Mouse (Mus musculus): ENCODE data around the gene Clcn1. TPM values are rescaled to one million over a fixed set of nuclear protein-coding genes. Genes with fewer than 3 reads are reported as not detected.

The Clcn1 gene
- total and polyA plus RNA-seq, 3 experiments: 0.04 to 0.22 TPM; not detected in 1

DNA sequence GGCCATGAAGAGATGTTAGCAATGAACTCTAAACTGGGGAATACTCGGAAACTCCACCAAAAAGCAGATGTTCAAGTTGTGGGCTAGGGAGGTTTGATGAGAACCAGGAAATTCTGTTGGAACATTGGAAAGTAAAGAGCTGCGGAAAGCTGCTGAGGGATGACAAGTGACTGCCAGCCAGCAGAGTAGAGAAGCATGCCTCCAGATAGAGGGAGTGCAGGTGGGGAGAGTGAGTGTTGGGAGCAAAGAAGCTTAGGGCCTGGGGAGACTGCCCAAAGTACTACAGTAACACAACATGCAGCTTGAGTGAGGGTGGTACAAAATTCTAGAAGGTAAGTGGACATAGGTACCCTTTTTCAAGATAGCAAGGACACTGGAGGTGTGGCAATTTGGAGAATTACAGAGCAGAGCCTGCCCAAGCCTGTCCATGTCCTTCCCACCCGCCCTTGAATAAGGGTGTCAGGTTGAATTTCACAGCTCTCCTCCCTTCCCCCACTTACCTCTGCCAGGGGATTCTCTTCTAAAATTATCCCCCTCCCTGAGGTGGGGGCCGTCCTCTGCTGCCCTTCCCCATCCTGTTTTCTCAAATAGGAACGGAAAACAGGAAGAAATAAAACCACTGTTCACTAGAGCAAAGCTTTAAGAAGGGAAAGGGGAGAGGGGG is 3.5 kb upstream of the Clcn1 start (continued):
- no peak for TF ChIP-seq MAFK (IDR thresholded peaks at IDR 0.05; ENCODE audit: borderline replicate concordance, low read depth, low read length)

DNA sequence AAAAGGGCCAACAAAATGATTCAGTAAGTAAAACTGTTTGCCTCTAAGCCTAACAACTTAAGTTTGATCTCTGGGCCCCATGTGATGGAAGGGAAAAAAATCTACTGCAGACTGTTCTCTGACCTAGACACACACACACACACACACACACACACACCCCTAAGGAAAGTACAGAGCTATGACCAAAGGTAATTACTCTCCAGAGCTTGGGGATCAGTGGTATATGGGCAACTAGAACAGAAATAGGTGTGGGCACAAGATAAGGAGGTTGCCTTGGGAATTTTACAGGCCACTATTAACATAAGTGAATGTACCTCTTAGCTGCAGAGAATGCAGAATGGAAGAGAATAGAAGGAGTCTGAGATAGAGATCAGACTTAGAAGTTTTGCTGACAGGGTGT is 1.1 kb downstream of the Clcn1 start:
- Histone ChIP-seq H3K79me2 (ENCODE audit: control insufficient read depth, insufficient read depth, low read length, poor library complexity) (no peaks in the 10 kb centered on the region), H3K36me3 (ENCODE audit: control insufficient read depth in 1 of 2, insufficient read depth in 2 of 2, low read length in 2 of 2) (no peaks in the 10 kb centered on the region; a peak in 1 of 4 replicates), H3K27me3 (ENCODE audit: control insufficient read depth in 1 of 2, insufficient read depth in 2 of 2, low read length in 2 of 2) (no peaks in the 10 kb centered on the region), H3K4me1 (ENCODE audit: control insufficient read depth in 1 of 2, insufficient read depth in 2 of 2, low read length in 2 of 2) (no peaks in the 10 kb centered on the region), H3K4me3 (ENCODE audit: control insufficient read depth in 1 of 2, insufficient read depth in 1 of 2, low read depth in 2 of 2, low read length in 2 of 2) (no peak overlapping the region), H3K9ac (ENCODE audit: control insufficient read depth, low read depth, low read length, poor library complexity, severe bottlenecking) (no peak overlapping the region), H3K27ac (ENCODE audit: control insufficient read depth, low read depth, low read length) (no peak overlapping the region), H3K9me3 (replicated peaks; ENCODE audit: insufficient read depth, low read length) (no peaks in the 10 kb centered on the region)
- no peak for DNase-seq (ENCODE audit: low read depth, low spot score)
- TF ChIP-seq ETS1 (IDR thresholded peaks at IDR 0.05; ENCODE audit: low read depth, low read length) (no peak), SMC3 (IDR thresholded peaks at IDR 0.05; ENCODE audit: low read depth, low read length) (no peak), NELFE (IDR thresholded peaks at IDR 0.05; ENCODE audit: low read depth, low read length) (no peak), GABPA (IDR thresholded peaks at IDR 0.05; ENCODE audit: low read depth, low read length) (no peak), MEF2A (IDR thresholded peaks at IDR 0.05; ENCODE audit: extremely low read depth, insufficient replicate concordance, low read depth, low read length, poor library complexity, severe bottlenecking) (no peak), NRF1 (IDR thresholded peaks at IDR 0.05; ENCODE audit: insufficient read depth, low read depth, low read length, poor library complexity, severe bottlenecking) (no peak), MXI1 (IDR thresholded peaks at IDR 0.05; ENCODE audit: low read depth, low read length) (no peak), ZKSCAN1 (IDR thresholded peaks at IDR 0.05; ENCODE audit: low read depth, low read length) (no peak), MYB (IDR thresholded peaks at IDR 0.05; ENCODE audit: low read depth, low read length) (no peak), MAFK (IDR thresholded peaks at IDR 0.05; ENCODE audit: borderline replicate concordance, low read depth, low read length) (no peak)

DNA sequence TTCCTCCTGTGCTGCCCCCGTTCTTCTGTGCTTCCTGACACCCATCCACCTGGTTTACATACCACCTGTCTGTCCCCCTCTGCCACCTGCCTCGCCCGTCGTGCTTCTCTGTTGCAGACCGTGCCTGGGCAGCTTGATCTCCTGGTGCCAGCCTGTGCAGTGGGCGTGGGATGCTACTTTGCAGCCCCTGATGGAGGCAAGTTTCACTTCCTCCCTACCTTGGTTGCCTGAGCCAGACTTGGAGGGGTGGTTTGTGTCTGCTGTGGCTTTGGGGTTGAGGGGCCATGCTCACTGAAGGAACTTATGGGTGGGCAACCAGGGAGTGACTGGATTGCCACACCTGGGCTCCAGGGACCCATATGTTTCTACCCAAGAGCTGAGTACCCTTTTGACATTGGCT is 6.8 kb downstream of the Clcn1 start:
- DNase-seq (ENCODE audit: low read depth, low spot score): no peak

More for the DNA sequence above, 6.8 kb downstream of the Clcn1 start:
- H3K36me3 ChIP-seq (ENCODE audit: control insufficient read depth in 1 of 2, insufficient read depth in 2 of 2, low read length in 2 of 2): peaks cover 0 to 19% of the 10 kb centered on the region in 2 experiments; a peak in 2 of 4 replicates
- no peak overlapping the region for H3K27ac ChIP-seq (ENCODE audit: control insufficient read depth, low read depth, low read length)
- H3K9me3 ChIP-seq (replicated peaks; ENCODE audit: insufficient read depth, low read length): no peaks in the 10 kb centered on the region
- H3K4me1 ChIP-seq (ENCODE audit: control insufficient read depth in 1 of 2, insufficient read depth in 2 of 2, low read length in 2 of 2): peaks cover 4 to 10% of the 10 kb centered on the region in 2 experiments
- no peaks in the 10 kb centered on the region for H3K79me2 ChIP-seq (ENCODE audit: control insufficient read depth, insufficient read depth, low read length, poor library complexity)
- TF ChIP-seq CTCF (IDR thresholded peaks at IDR 0.05 in 2 of 3, conservative IDR thresholded peaks at IDR 0.05 in 1 of 3; ENCODE audit: control insufficient read depth in 1 of 3, insufficient read depth in 1 of 3, low read depth in 2 of 3, low read length in 3 of 3, poor library complexity in 1 of 3, severe bottlenecking in 1 of 3) (no peak), ZKSCAN1 (IDR thresholded peaks at IDR 0.05; ENCODE audit: low read depth, low read length) (no peak), MEF2A (IDR thresholded peaks at IDR 0.05; ENCODE audit: extremely low read depth, insufficient replicate concordance, low read depth, low read length, poor library complexity, severe bottlenecking) (no peak), MAFK (IDR thresholded peaks at IDR 0.05; ENCODE audit: borderline replicate concordance, low read depth, low read length) (no peak), EP300 (IDR thresholded peaks at IDR 0.05; ENCODE audit: low read depth in 1 of 2, low read length in 2 of 2) (no peak), ETS1 (IDR thresholded peaks at IDR 0.05; ENCODE audit: low read depth, low read length) (no peak), BHLHE40 (IDR thresholded peaks at IDR 0.05; ENCODE audit: borderline replicate concordance, low read depth, low read length) (no peak), TCF12 (IDR thresholded peaks at IDR 0.05; ENCODE audit: low read depth, low read length) (no peak), USF2 (IDR thresholded peaks at IDR 0.05; ENCODE audit: borderline replicate concordance in 1 of 2, insufficient read depth in 1 of 2, low read depth in 1 of 2, low read length in 2 of 2) (no peak)
- no peaks in the 10 kb centered on the region for H3K27me3 ChIP-seq (ENCODE audit: control insufficient read depth in 1 of 2, insufficient read depth in 2 of 2, low read length in 2 of 2)
- no peak overlapping the region for H3K9ac ChIP-seq (ENCODE audit: control insufficient read depth, low read depth, low read length, poor library complexity, severe bottlenecking)
- H3K4me3 ChIP-seq (ENCODE audit: control insufficient read depth in 1 of 2, insufficient read depth in 1 of 2, low read depth in 2 of 2, low read length in 2 of 2): no peak overlapping the region

Measured in MEL (cell line).